Mouse (Mus musculus): ENCODE measurements around the gene Cox5b. TPM values are rescaled to one million over a fixed set of nuclear protein-coding genes. Genes with fewer than 3 reads are reported as not detected.

Cox5b gene
- total RNA-seq, 1 experiment from 2014 or later, result 326 TPM

GRCm38 (mm10) chr1:36682620-36683355 lies 8.5 kb upstream of the Cox5b start, which contains the start of gene Fam178b:
TSS of gene Fam178b (minus strand) at chr1:36683183.
- no peak for ATAC-seq (replicated peaks; ENCODE audit: low read depth, poor library complexity, severe bottlenecking)

GRCm38 (mm10) chr1:36683810-36684467 lies 7.3 kb upstream of the Cox5b start:
- peak; percentile 99 for ATAC-seq (replicated peaks; ENCODE audit: low read depth, poor library complexity, severe bottlenecking)

GRCm38 (mm10) chr1:36690671-36691235 lies 496 bp upstream of the Cox5b start:
- no peak for ATAC-seq (replicated peaks; ENCODE audit: low read depth, poor library complexity, severe bottlenecking)

- ATAC-seq (replicated peaks; ENCODE audit: low read depth, poor library complexity, severe bottlenecking), result no peak
Observed at GRCm38 (mm10) chr1:36694871-36695270, 3.6 kb downstream of the Cox5b start.

- ATAC-seq (replicated peaks; ENCODE audit: low read depth, poor library complexity, severe bottlenecking), result no peak
Observed at GRCm38 (mm10) chr1:36696411-36696810, 5.2 kb downstream of the Cox5b start.

GRCm38 (mm10) chr1:36697030-36697429 lies 5.8 kb downstream of the Cox5b start:
- ATAC-seq (replicated peaks; ENCODE audit: low read depth, poor library complexity, severe bottlenecking), result no peak

- no peak for ATAC-seq (replicated peaks; ENCODE audit: low read depth, poor library complexity, severe bottlenecking)
Observed at GRCm38 (mm10) chr1:36707166-36707565, 15.9 kb downstream of the Cox5b start.

GRCm38 (mm10) chr1:36707797-36708196 lies 16.5 kb downstream of the Cox5b start:
- ATAC-seq (replicated peaks; ENCODE audit: low read depth, poor library complexity, severe bottlenecking), result no peak

GRCm38 (mm10) chr1:36708626-36709025 lies 17.4 kb downstream of the Cox5b start:
- ATAC-seq (replicated peaks; ENCODE audit: low read depth, poor library complexity, severe bottlenecking), result no peak

GRCm38 (mm10) chr1:36709055-36709853 lies 18.0 kb downstream of the Cox5b start:
- peak; percentile 45 for ATAC-seq (replicated peaks; ENCODE audit: low read depth, poor library complexity, severe bottlenecking)

- peak; percentile 98 for ATAC-seq (replicated peaks; ENCODE audit: low read depth, poor library complexity, severe bottlenecking)
Observed at GRCm38 (mm10) chr1:36709854-36710280, 18.6 kb downstream of the Cox5b start, which contains the start of gene 4933424G06Rik. TSS of gene 4933424G06Rik (plus strand) at chr1:36710149.

GRCm38 (mm10) chr1:36711104-36711503 lies 19.9 kb downstream of the Cox5b start:
- ATAC-seq (replicated peaks; ENCODE audit: low read depth, poor library complexity, severe bottlenecking), result no peak

- no peak for ATAC-seq (replicated peaks; ENCODE audit: low read depth, poor library complexity, severe bottlenecking)
Observed at GRCm38 (mm10) chr1:36714311-36714710, 23.1 kb downstream of the Cox5b start, which contains the start of gene Actr1b. TSS of gene Actr1b (minus strand) at chr1:36714422.

GRCm38 (mm10) chr1:36718786-36719185 lies 27.5 kb downstream of the Cox5b start:
- peak; percentile 65 for ATAC-seq (replicated peaks; ENCODE audit: low read depth, poor library complexity, severe bottlenecking)

- no peak for ATAC-seq (replicated peaks; ENCODE audit: low read depth, poor library complexity, severe bottlenecking)
Observed at GRCm38 (mm10) chr1:36723146-36724056, 32.2 kb downstream of the Cox5b start.

GRCm38 (mm10) chr1:36724057-36724431 lies 32.8 kb downstream of the Cox5b start:
- ATAC-seq (replicated peaks; ENCODE audit: low read depth, poor library complexity, severe bottlenecking), result no peak

GRCm38 (mm10) chr1:36737300-36737699 lies 46.1 kb downstream of the Cox5b start:
- peak; percentile 97 for ATAC-seq (replicated peaks; ENCODE audit: low read depth, poor library complexity, severe bottlenecking)

GRCm38 (mm10) chr1:36739231-36739630 lies 48.0 kb downstream of the Cox5b start:
- ATAC-seq (replicated peaks; ENCODE audit: low read depth, poor library complexity, severe bottlenecking), result no peak

GRCm38 (mm10) chr1:36743046-36743445 lies 51.8 kb downstream of the Cox5b start:
- ATAC-seq (replicated peaks; ENCODE audit: low read depth, poor library complexity, severe bottlenecking), result no peak

Data from common myeloid progenitor, adult 5-6 weeks (primary cell).